Mouse (Mus musculus): ENCODE measurements around the gene Auh. TPM values are rescaled to one million over a fixed set of nuclear protein-coding genes. Genes with fewer than 3 reads are reported as not detected.

The Auh gene
- polyA plus RNA-seq, 1 experiment from 2014 or later, result 38.6 TPM

DNA sequence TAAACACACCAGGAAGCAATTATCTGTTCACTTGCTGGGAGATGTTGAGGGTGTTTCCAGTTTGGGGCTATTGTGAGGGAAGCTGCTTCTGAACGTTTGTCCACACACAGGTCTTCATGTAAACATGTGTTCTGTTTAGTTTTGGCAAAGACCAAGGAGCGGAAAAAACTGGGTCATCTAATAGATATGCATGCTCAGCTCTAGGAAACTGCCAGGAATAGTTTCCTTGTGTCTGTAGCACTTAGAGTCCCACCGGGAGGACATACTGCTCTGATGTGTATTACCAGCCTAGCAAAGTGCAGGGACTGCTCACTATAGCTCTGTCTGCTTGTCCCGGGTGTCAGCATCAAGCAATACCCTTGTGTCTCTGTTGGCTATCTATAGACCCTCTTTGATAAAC is 127.0 kb downstream of the Auh start:
- H3K4me1 ChIP-seq (replicated peaks; ENCODE audit: control insufficient read depth, insufficient read depth, low read length), result peaks cover 18% of the 10 kb centered on the region
- no peak overlapping the region for H3K4me2 ChIP-seq (ENCODE audit: low read length)
- no peaks in the 10 kb centered on the region for H3K27me3 ChIP-seq (replicated peaks; ENCODE audit: control insufficient read depth, insufficient read depth, low read length)
- no peak overlapping the region for H3K9ac ChIP-seq (ENCODE audit: low read length)
- H3K9me3 ChIP-seq (ENCODE audit: control insufficient read depth, low read length), result no peaks in the 10 kb centered on the region
- H3K27ac ChIP-seq (ENCODE audit: low read depth), result no peak overlapping the region
- DNase-seq (ENCODE audit: low spot score) (no peak), ATAC-seq (replicated peaks; ENCODE audit: low FRiP score, low TSS enrichment, low read depth) (no peak)
- 55% methylated on average over 4 of the region's 4 CpGs for WGBS
- no peak overlapping the region for H3K4me3 ChIP-seq (ENCODE audit: low read depth, low read length)
- no peaks in the 10 kb centered on the region for H3K36me3 ChIP-seq (ENCODE audit: control insufficient read depth, insufficient read depth, low read length)

DNA sequence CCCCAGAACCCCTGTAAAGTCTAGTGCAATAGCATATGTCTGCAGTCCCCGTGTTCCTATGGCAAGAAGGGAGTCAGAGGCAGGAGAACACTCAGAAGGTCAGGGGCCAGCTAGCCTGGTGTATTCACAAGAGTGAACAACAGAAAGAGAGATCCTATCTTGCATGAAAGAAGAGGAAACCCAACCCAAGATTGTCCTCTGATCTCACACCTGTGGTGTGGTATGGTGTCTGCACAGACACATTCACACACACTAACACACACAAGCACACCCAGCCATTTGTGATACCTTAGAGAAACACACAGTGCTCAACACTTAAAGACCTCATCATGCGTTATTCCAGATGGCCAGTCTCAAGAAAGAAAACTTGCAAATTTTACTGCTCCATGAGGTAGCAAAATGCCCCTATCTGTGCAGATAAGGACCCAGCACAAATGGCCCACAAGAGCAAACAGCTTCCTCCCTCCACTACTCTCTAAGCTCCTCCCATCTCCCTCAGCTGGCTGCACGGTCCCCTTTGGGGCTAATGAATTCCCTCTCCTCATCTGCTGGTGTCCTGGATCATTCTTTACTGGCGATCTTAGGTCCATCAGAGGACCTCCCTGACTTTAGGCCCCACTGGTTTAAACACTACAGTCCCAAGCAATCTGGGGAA is 128.7 kb downstream of the Auh start:
- no peak overlapping the region for H3K4me2 ChIP-seq (ENCODE audit: low read length)
- H3K36me3 ChIP-seq (ENCODE audit: control insufficient read depth, insufficient read depth, low read length), result no peaks in the 10 kb centered on the region
- 50% methylated on average over 4 of the region's 4 CpGs for WGBS
- no peak overlapping the region for H3K9ac ChIP-seq (ENCODE audit: low read length)
- ATAC-seq (replicated peaks; ENCODE audit: low FRiP score, low TSS enrichment, low read depth), result no peak
- H3K27ac ChIP-seq (ENCODE audit: low read depth), result no peak overlapping the region
- no peaks in the 10 kb centered on the region for H3K9me3 ChIP-seq (ENCODE audit: control insufficient read depth, low read length)
- no peaks in the 10 kb centered on the region for H3K27me3 ChIP-seq (replicated peaks; ENCODE audit: control insufficient read depth, insufficient read depth, low read length)
- H3K4me1 ChIP-seq (replicated peaks; ENCODE audit: control insufficient read depth, insufficient read depth, low read length), result peaks cover 10% of the 10 kb centered on the region
- H3K4me3 ChIP-seq (ENCODE audit: low read depth, low read length), result no peak overlapping the region
- no peak for DNase-seq (ENCODE audit: low spot score)

DNA sequence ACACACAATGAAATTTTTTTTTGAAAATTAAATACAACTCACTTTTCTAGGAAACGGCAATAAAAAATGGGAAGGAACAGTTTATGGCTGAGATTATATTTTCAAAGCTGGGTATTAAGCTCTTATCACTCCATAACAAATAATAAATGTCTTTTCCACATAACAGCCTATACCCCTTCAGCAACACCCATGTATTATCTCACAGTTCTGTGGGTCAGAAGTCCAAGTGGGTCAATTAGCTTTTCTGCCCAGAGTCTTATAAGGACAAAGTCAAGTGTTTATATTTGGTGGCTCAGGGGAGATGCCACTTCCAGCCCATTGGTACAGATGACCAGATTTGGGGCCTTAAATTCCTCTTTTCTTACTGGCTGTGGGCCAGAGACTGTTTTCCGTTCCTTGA is 129.4 kb downstream of the Auh start:
- Histone ChIP-seq H3K4me3 (ENCODE audit: low read depth, low read length) (no peak overlapping the region), H3K4me2 (ENCODE audit: low read length) (no peak overlapping the region), H3K4me1 (replicated peaks; ENCODE audit: control insufficient read depth, insufficient read depth, low read length) (peaks cover 5% of the 10 kb centered on the region), H3K27ac (ENCODE audit: low read depth) (no peak overlapping the region), H3K36me3 (ENCODE audit: control insufficient read depth, insufficient read depth, low read length) (no peaks in the 10 kb centered on the region), H3K9ac (ENCODE audit: low read length) (no peak overlapping the region), H3K9me3 (ENCODE audit: control insufficient read depth, low read length) (no peaks in the 10 kb centered on the region), H3K27me3 (replicated peaks; ENCODE audit: control insufficient read depth, insufficient read depth, low read length) (no peaks in the 10 kb centered on the region)
- ATAC-seq (replicated peaks; ENCODE audit: low FRiP score, low TSS enrichment, low read depth) (no peak), DNase-seq (ENCODE audit: low spot score) (no peak)
- 52% methylated on average over 2 of the region's 2 CpGs for WGBS

DNA sequence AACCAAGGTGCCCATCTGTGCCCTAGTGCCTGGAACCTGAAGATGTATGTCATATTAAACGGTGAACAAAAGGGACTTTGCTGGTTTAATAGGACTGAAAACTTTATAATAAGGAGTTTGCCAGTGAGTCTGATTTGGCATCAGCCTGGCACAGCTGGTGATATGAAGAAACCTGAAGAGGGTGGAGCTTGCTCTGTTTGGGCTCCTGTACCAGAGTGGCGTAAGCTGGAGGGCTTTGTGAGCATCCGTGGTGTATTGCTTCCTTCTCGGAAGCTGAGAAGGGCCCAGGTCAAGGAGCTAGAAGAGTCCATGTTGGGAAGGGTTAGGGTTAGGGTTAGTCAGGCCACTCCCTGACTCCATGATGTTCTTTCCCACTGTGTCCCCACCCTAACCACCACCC is 135.2 kb downstream of the Auh start:
- no peak for ATAC-seq (replicated peaks; ENCODE audit: low FRiP score, low TSS enrichment, low read depth)
- 99% methylated on average over 4 of the region's 4 CpGs for WGBS

DNA sequence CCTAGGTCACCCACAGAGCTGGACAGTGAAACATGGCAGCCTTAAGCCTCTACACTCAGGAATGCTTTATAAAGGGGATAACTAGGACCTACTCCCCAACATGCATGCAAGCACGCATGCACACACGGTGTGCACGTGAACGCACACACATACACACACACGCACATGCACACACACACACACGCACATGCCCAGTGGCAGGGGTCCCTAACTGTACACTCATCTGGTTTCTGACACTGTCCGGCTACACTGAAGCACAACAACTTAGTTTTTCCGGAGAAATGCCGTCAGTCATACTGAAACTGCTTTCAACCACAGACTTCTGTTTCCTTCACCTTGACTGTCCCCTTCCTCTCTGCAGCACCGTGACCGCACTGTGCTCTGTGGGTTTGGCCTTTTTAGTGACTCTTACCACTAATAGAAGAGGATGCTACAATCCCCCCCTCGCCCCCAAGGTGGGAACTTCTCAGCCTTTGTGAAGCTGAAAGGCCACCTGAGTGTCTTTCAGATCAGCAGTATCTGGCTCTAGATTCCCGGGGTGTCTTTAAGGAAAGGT is 136.0 kb downstream of the Auh start:
- Histone ChIP-seq H3K4me3 (ENCODE audit: low read depth, low read length) (no peak overlapping the region), H3K9ac (ENCODE audit: low read length) (no peak overlapping the region), H3K4me2 (ENCODE audit: low read length) (no peak overlapping the region), H3K9me3 (ENCODE audit: control insufficient read depth, low read length) (no peaks in the 10 kb centered on the region), H3K27me3 (replicated peaks; ENCODE audit: control insufficient read depth, insufficient read depth, low read length) (no peaks in the 10 kb centered on the region), H3K4me1 (replicated peaks; ENCODE audit: control insufficient read depth, insufficient read depth, low read length) (no peaks in the 10 kb centered on the region), H3K36me3 (ENCODE audit: control insufficient read depth, insufficient read depth, low read length) (no peaks in the 10 kb centered on the region), H3K27ac (ENCODE audit: low read depth) (no peak overlapping the region)
- ATAC-seq (replicated peaks; ENCODE audit: low FRiP score, low TSS enrichment, low read depth), result no peak
- WGBS, result 93% methylated on average over 13 of the region's 13 CpGs
- no peak for DNase-seq (ENCODE audit: low spot score)

More for the DNA sequence above, 135.2 kb downstream of the Auh start:
- no peak for DNase-seq (ENCODE audit: low spot score)
- Histone ChIP-seq H3K4me1 (replicated peaks; ENCODE audit: control insufficient read depth, insufficient read depth, low read length) (no peaks in the 10 kb centered on the region), H3K27me3 (replicated peaks; ENCODE audit: control insufficient read depth, insufficient read depth, low read length) (no peaks in the 10 kb centered on the region), H3K9me3 (ENCODE audit: control insufficient read depth, low read length) (no peaks in the 10 kb centered on the region), H3K9ac (ENCODE audit: low read length) (no peak overlapping the region), H3K4me2 (ENCODE audit: low read length) (no peak overlapping the region), H3K36me3 (ENCODE audit: control insufficient read depth, insufficient read depth, low read length) (no peaks in the 10 kb centered on the region), H3K4me3 (ENCODE audit: low read depth, low read length) (no peak overlapping the region), H3K27ac (ENCODE audit: low read depth) (no peak overlapping the region)

GRCm38 (mm10) chr13:52792242-52792844 is 137.1 kb downstream of the Auh start:
- ATAC-seq (replicated peaks; ENCODE audit: low FRiP score, low TSS enrichment, low read depth), result no peak
- H3K36me3 ChIP-seq (ENCODE audit: control insufficient read depth, insufficient read depth, low read length), result no peaks in the 10 kb centered on the region
- H3K4me3 ChIP-seq (ENCODE audit: low read depth, low read length), result no peak overlapping the region
- no peak overlapping the region for H3K9ac ChIP-seq (ENCODE audit: low read length)
- no peaks in the 10 kb centered on the region for H3K4me1 ChIP-seq (replicated peaks; ENCODE audit: control insufficient read depth, insufficient read depth, low read length)
- no peak for DNase-seq (ENCODE audit: low spot score)
- H3K9me3 ChIP-seq (ENCODE audit: control insufficient read depth, low read length), result no peaks in the 10 kb centered on the region
- no peak overlapping the region for H3K27ac ChIP-seq (ENCODE audit: low read depth)
- no peaks in the 10 kb centered on the region for H3K27me3 ChIP-seq (replicated peaks; ENCODE audit: control insufficient read depth, insufficient read depth, low read length)
- 89% methylated on average over 9 of the region's 9 CpGs for WGBS
- no peak overlapping the region for H3K4me2 ChIP-seq (ENCODE audit: low read length)

DNA sequence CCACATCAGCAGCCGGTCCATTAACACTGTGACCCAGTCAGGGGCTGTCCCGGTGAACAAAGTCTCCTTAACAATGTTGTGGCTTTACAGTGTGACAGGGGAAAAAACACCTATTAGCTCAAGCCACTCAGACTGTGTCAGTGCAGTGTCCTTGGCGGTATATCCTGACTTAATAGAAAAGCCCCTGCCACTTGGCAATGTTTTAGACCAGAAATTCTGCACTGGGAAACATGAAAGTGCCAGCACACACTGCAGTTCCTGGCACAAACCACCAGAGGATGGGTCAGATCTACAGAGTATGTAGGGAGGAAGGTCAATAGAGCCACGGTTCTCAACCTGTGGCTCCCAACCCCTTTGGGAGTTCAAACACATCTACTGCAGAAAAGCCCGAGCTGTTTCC is 138.6 kb downstream of the Auh start:
- WGBS, result 80% methylated on average over 5 of the region's 5 CpGs
- ATAC-seq (replicated peaks; ENCODE audit: low FRiP score, low TSS enrichment, low read depth) (no peak), DNase-seq (ENCODE audit: low spot score) (no peak)
- Histone ChIP-seq H3K4me3 (ENCODE audit: low read depth, low read length) (no peak overlapping the region), H3K4me1 (replicated peaks; ENCODE audit: control insufficient read depth, insufficient read depth, low read length) (no peaks in the 10 kb centered on the region), H3K27ac (ENCODE audit: low read depth) (no peak overlapping the region), H3K36me3 (ENCODE audit: control insufficient read depth, insufficient read depth, low read length) (no peaks in the 10 kb centered on the region), H3K4me2 (ENCODE audit: low read length) (no peak overlapping the region), H3K27me3 (replicated peaks; ENCODE audit: control insufficient read depth, insufficient read depth, low read length) (no peaks in the 10 kb centered on the region), H3K9ac (ENCODE audit: low read length) (no peak overlapping the region), H3K9me3 (ENCODE audit: control insufficient read depth, low read length) (no peaks in the 10 kb centered on the region)

All from intestine, embryonic 14.5 days (tissue).